Mouse (Mus musculus): ENCODE data around the gene Pip4k2c.

DNA sequence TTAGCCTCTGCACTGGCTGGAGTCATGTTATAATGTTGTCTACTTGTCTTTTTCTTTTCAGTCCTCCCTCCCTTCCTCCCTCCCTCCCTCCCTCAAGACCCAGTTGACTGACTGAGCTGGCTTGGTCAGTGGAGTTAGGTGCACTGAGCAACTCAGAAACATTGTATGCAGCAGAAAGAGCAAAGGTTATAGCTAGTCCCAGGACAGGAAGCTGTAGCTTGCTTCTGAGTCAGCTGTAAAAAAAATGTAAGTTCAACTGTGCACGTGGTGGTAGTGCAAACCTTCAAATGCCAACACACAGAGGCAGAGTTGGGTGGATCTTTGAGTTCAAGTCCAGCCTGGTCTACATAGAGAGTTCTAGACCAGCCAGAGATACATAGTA lies 3.0 kb upstream of the Pip4k2c start:
- no peak for TF ChIP-seq POLR2A (IDR thresholded peaks at IDR 0.05; ENCODE audit: insufficient read length, low read depth)
- TF ChIP-seq TCF12 (IDR thresholded peaks at IDR 0.05; ENCODE audit: insufficient read depth, poor library complexity, severe bottlenecking) = no peak
- TF ChIP-seq USF1 (IDR thresholded peaks at IDR 0.05; ENCODE audit: low read depth) = no peak
- TF ChIP-seq MAX (IDR thresholded peaks at IDR 0.05; ENCODE audit: low read depth) = no peak
- TF ChIP-seq CEBPB (IDR thresholded peaks at IDR 0.05; ENCODE audit: insufficient read depth, poor library complexity, severe bottlenecking) = no peak
